Mouse (Mus musculus) mature B cell (primary cell): ENCODE measurements around the gene Lmo7.

Experiments
- in situ Hi-C: fragments of 300-500 bp; cut with MboI; formaldehyde crosslinking; loops from 2 replicates; pipeline ENCODE4 v1.14.3; 2019

The Lmo7 gene

DNA sequence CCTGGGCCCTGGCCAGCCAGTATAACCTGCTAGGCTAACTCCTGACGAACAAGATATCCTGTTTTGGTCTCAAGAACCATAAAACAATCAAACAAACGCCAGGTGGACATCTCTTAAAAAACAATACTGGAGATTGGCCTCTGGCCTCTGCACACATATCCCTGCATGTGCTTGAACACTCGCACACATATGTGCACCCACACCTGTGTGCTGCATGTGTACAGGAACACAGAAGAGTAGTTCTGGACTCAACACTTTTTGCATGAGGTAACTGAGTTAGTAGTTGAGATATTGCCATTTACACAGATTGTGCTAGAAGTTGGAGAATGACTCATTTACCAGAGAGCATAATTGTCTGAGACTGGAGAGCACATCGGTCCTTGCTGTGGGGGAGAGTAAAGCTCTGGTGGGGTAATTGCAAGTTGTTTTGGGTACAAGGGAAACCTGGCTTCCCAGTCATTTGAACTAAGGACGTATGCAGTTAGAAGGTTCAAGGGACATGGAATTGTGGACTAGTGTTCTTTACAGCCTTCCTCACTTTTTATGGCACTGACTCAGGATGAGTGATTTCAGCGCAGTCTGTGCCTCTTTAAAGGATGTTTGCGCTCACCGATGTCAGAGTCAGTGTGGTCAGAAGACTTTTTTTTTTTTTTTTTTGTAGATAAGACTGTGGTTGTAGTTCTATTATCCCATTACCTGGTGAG, 148.7 kb downstream of the Lmo7 start:
- in situ Hi-C loops: no loop called here

DNA sequence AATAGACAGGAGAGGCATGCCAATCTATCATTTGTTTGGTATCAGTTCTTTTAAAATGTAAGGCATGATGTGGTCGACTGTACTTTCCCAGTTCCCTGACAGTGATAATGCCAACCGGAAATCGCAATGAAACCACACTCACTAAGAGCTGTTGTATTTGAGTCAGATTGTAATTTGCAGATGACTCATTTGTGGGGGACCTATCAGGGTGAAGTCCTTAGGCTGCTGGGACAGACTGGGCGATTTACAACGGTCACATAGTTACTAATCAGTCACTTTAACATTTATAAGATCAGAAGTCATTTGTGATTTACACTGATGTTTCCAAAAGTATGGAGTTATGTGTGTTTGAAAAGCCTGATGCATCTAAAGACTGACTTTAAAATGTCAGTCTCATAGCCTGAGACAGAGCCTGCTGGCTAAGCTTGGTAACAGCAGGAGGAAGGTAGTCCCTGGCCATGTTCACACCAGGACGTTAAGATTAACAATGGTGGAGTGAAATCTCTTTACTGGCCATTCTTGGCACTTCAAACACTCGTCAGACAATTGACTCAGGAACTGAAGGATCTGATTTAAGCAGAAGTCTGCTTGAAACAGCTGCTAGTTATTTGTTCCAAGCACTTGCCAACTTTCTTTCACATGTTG, 149.4 kb downstream of the Lmo7 start:
- in situ Hi-C loops: no loop called here

DNA sequence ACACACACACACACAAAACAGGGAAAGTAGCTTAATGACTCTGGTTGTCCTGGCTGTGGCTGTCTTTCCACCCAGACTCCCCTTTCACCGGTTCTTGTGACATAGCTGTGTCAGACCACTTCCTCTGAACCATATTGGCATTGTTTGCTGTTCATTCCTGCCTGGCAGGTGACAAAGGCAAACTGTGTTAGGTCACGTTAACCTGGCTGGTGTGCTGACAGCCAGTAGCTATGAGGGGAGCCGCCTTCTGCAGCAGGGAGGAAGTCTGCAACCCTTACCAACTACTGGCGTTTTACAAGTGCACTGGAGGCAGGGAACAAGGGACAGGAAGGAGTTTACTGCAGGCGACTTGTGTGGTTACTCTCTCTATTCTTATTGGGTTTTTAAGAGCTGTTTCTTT, 153.2 kb downstream of the Lmo7 start:
- in situ Hi-C loops: no loop called here

DNA sequence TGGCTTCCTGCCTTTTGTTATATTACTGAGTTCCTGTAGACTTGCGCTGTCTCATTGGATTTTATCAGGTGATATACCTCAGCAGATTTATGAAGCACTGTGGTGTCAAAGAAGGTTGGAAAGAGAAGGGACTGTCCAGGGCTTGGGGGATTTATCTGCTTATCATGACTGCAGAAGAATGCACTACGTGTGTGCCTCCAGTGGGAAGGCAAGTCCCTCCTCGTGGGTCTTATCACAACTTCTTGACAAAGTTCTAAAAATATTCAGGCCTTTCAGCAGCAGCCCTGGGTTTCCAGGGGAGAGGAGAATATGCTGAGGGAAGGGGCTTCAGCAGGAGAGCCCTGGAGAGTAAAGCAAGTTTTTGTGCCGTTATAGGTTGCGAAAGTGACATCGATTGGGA, 154.0 kb downstream of the Lmo7 start:
- in situ Hi-C loops: no loop called here

DNA sequence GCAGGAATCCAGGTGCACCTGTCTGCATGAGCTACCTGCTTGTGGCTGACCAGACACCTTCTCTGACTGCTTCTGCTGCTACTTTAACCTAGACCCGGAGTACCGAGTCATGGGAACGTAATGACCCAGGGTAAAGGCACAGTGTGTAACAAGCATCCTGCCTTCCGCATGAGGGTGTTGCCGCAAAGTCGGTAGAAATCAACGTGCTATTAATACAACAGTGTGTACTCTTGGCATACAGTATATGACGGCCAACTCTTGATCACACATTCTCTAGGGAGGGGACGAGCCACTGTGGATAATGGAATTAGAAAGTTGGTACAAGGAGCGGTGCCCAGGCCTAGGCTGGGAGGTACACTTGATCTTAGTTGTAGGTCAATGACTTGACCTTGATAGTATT, 156.6 kb downstream of the Lmo7 start:
- in situ Hi-C loops: no loop called here

DNA sequence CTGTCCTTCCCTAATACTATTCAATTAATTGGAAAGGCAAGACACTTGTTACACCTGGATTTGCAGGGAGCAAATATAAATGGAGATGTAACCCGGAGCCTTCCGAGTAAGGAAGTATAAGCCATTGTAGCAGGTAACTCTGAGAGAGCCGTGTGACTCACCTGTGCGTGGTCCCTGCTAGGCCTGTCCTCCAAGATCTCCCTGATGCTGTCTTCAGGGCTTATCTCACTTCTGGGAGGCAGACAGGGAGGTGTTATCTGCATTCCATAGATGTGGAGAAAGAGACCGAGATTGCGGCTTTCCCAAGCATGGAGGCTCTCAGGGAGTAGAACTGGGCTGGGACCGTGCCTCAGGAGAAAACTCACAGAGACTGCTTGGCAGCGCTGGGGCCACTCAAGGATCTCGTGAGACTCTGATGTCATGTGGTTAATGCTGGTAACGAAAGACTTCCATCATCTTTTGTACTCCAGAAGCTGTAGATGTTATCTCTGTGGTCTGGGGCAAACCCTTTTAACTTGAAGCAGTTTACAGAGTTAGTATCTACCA, 162.2 kb downstream of the Lmo7 start:
- in situ Hi-C loops: no loop called here

DNA sequence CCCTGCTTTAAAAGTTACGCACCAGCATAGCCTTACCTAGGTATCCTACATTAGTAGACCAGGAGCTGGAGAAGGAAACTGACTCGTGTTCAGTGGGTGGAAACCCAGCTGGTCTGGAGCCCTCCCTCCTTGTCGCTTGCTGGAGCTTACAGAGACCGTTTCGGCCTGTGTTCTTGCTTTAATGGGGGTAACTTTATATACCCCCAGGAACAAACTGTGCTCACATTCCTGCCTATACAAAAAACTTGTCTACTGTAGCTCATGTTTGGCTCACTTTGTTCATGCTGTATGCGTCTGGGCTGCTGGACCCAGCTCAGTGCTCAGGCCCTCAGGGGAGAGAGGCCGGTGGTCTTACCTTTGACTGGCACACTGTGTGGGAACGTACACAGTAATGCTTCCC, 162.7 kb downstream of the Lmo7 start:
- in situ Hi-C loops: no loop called here

DNA sequence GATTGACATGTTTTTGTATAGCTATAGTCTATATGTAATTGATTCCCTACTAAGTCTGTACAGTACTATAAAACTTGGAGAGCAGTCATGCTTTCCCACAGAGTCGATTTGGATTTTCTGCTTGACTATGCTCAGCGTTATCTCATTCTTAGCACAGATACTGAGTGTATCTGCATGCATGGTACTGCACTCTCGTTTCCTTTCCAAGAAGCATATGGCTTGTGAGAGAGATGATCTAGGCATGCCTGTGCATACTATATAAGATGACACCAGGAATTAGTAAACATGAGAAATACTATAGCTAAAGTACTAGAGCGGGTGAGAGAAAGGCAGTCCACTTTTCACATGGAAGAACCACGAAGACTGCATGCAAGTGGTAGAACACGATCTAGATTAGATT, 163.5 kb downstream of the Lmo7 start:
- in situ Hi-C loops: no loop called here

DNA sequence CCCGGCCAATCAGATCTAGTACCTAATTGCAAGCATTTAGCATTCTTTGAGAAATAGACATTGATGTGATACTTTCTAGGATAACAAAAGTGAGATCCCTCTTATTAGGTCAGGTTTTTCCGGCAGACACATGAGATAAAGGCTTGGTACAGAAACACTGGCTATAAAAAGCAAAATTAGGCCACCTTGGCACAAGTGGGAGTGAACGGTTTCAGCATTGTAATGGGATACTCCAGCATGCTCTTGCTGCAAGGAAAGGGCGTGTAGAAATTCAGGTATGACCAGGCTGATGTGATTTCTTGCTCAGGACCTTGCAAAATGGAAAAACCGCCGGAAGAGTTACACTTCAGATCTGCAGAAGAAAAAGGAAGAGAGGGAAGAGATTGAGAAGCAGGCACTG, 168.5 kb downstream of the Lmo7 start:
- in situ Hi-C loops: no loop called here

DNA sequence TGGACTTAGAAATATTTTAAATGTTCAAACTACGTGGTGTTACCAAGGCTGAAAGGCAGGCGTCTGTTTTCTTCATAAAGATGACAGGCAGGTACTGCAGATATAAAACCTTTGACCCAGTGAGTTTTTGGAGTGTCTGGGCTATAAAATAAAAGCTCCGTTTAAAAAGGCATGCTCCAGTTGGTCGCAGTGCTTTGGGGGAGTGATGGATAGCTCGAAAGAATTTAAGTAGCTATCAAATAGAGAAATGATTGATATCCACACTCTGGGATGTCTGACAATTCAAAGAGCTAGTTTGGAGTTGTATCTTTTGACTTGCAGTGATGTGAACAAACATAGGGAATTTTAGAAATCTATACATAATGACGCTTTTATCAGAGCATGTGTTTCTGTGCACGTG, 171.7 kb downstream of the Lmo7 start:
- in situ Hi-C loops: no loop called here

DNA sequence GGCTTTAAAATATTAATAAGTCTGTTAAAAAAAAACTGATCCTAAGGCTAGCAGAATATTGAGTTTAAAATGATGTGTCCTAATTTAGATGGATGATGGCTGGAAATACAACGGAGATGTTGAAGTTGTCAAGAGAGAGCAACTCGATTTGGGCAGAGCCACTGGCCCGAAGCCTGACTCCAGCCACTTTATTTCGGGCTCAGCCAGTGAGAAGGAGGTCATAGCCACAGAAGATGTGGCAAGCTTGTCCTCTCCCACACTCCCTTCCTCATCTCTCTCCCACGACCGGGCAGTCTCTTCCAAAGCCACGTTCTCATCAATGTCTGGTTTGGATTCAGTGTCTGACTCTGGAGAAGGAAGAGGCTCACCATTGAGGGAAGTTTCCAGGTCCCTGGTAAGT, 172.2 kb downstream of the Lmo7 start:
- in situ Hi-C loops: no loop called here

DNA sequence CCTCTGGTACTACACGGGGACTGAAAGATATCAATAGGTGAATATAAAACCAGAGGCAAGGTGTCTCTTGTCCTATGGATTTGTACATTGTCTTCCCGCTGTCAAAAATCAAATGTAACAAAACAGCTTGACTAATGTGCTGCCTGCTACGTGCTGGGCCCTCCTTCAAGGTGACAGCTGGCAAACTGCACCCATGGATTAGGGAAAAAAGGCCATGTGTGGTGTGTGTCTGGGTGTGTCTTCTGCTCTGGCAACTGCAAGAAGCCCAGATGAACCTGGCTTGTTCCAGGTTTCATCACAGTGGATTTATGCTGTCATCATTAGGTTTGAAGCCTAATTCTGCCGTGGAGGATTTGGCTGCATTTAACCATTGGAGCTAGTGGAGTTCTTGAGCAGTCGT, 174.0 kb downstream of the Lmo7 start:
- in situ Hi-C loops: no loop called here

DNA sequence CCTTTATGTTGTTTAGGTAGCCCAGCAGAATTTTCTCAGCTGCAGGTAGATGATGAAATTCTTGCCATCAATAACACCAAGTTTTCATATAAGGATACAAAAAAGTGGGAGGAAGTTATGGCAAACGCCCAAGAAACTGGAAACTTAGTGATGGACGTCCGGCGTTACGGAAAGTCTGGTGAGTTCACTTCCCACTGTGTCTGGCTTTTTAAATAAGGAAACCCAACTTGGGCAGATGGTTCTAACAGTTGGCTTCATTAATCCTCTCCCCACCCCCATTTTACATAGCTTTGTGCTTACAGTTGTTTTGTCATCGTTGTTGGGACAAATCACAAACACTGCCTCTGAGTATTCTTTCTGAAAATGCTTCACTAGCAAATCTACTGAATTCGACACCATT, 182.2 kb downstream of the Lmo7 start:
- in situ Hi-C loops: no loop called here

DNA sequence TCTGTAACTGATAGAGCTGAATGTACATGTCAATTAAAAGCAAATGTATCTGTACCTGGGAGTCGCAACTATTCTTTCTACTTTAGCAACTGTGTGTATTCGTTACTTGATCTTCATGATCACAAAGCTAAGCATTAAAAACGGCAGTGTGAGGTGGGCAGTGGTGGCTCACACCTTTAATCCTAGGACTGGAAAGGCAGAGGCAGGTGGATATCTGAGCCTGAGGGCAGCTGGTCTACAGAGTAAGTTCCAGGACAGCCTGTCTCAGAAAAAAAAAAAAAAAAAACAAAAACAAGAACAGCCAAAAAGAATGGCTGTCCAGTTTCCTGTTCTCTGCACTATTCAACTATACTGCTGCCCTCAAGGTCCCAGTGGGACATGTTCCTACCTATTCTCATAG, 182.6 kb downstream of the Lmo7 start:
- in situ Hi-C loops: no loop called here

DNA sequence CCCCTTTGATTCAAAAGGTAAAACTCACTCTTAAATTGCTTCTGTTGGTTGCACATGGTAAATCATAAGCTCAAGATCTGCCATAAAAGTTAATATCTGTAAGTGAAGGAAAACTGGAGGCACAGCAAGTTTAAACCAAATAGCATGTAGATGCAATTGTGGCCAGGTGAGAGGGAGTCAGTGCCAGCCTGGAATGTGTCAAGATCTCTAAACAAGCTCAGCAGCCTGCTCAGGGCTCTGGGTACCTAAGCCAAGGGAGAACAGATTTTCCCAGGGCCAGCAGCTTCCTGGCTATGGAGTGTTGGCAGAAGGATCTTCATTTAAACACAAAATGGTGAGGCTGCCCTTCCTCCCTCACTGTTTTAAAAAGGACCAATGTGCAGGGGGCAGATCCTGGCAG, 184.6 kb downstream of the Lmo7 start:
- in situ Hi-C loops: no loop called here

DNA sequence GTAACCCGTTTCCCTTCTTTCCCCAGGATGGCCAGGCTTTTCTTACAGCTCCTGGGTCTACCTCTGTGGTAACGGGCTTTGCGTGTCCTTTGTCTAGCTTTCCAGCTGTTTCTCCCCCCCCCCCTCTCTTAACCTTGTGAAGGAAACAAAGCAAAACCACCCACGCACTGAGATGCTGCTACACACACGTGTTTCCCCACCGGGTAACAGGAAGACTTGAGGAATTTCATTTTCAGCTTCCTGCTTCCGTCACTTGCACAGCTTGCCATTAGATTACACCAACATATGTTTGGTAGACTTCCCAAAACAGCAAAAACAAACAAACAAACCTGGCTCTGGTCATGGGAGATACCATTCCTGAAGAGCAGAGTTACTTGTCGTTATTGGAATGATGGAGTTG, 186.1 kb downstream of the Lmo7 start:
- in situ Hi-C loops: no loop called here

DNA sequence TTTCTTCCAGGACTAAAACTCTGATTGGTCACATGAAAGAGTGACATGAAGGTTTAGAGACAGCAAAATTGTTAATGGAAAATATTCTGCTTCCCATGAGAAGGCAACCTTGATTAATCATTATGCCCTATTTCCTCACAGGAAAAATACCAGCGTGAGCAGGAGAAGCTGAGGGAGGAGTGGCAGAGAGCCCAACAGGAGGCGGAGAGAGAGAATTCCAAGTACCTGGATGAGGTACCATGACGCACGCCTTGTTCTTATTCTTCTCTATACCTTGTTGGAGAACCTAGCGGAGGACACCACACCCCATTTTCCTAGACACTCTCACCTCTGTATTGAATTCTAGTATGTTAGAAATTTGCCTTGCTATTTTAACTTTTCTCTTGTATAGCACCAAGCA, 188.7 kb downstream of the Lmo7 start:
- in situ Hi-C loops: no loop called here

DNA sequence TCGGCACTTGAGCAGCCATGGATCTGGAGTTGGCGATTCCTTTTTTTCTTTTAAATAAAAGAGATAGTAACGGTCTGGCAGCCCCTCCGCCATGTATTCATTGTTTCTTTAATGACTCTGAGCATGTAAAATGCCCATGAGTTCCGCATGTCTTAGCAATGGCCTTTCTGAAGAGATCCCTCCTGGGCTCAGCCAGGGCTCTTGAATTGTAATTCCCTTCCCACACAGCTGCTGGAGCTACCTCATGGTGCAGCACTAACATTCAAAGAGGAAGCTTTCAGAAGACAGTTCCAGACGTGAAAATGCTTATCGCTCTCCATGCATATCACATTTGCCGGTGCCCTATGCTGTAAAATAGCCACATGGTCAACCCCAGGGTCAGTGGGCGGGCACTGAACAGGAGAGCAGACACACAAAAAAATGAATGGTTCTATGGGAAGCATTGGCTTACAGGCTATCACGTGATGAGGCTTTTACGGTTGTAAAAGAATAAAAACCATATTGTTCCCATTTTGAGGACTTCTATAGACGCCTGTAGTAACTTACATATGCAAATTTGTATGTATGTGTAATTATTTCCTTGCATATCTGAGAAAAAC, 198.0 kb downstream of the Lmo7 start:
- in situ Hi-C loops: loop anchor here (25.0 kb wide), 1 partner anchor 1110 kb away; the partner anchor contains the start of gene Acod1

DNA sequence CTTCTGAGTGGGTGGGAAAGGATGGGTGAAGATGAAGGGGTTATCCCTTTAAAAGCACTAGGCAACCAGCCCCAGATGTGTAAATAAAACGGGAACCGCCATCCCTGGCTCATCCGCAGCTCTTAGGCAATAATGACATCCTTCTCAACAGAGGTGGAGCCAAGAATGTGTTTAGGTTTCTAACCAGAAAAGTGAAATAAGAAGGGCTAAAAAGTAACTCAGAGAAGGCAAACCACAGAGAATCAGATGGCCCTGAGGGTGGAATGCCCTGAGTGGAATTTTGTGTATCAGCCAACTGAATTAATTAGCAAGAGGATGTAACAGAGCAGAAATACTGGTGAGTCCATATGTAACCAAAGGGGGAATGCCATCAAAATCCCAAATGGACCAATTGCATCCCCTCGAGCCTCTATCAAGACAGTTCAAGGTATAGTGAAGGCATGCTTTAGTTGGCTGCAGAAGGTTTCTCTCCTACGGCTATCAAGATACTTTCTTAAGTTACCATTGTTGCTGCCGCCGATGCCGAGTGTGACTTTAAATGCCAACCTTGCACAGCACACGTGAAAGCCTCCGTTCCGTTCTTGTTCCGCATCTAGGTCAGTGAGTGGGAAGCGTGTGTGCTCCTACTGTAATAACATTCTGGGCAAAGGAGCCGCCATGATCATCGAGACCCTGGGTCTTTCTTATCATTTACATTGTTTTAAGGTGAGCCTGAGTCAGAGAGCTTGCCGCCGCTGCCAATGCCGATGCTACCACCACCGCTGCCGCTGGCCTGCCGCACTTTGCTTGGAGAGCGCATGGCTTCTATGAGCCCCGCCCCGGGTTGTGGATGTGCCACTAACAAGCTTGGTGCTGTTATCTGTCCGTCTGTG, 201.1 kb downstream of the Lmo7 start:
- in situ Hi-C loops: loop anchor here (25.0 kb wide), 1 partner anchor 1106 kb away; the partner anchor contains the start of gene Acod1

DNA sequence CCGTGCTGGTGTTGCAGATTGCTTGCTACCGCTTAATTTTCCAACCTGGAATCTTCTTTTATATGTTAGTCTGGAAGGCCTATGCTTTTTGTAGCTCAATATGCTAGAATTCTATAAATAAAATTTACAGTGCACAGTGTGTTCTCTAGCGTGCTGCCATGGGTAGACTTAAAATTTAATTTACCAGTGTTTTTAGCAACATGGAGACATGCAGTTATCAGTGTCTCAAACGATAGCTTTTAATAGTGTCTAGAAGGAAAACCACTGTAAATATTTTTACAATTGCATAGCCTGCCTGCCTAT, 201.6 kb downstream of the Lmo7 start:
- in situ Hi-C loops: loop anchor here (25.0 kb wide), 1 partner anchor 1106 kb away; the partner anchor contains the start of gene Acod1

DNA sequence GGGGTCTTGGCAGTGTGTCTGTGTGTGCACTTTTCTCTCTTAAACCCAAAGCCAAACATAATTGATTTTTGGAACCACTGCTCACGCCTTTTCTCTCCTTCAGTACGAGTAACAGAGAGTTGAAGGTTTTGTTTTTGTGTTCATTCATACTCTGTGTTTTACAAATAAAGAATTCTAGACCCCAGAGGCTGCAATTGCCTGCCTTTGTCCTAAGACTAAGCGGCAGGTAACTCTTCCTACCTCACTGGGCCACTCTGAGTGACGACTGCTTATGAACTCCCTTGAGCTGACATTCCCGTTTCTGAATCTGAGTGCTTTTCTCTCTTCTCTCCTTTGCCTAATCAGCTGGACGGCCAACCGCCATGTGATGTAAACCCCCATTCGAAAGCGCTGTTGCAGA, 203.8 kb downstream of the Lmo7 start:
- in situ Hi-C loops: loop anchor here (25.0 kb wide), 1 partner anchor 1104 kb away; the partner anchor contains the start of gene Acod1

DNA sequence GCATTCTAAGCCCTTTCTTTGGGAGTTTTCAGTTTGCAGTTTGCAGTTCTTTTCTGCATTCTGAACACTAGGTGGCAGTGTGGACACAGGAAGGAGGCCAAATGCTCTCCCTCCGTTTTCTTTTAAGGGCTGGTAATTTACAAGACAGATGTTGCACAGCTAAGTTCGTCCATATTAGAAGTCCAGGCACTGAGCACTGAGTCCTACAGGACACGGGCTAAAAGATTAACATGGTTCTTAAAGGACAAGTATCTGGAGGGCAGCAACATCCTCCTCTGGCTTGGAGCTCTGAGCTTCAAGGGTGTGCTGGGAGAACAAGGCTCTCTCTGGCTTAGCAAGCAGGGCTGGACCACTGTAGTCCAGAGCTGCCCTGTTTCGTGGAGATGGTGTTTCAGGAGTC, 213.2 kb downstream of the Lmo7 start:
- in situ Hi-C loops: loop anchor here (25.0 kb wide), 1 partner anchor 1094 kb away; the partner anchor contains the start of gene Acod1
